Mouse (Mus musculus) stomach, postnatal 0 days (tissue): ENCODE measurements at regions not wholly inside any gene's neighbourhood (a gene's known extent, or its start where the extent isn't known, plus 50 kb on each side); places are given as distances from the start of the nearest gene placed in this dataset.
A peak's percentile ranks its signal among the peaks of the same experiment; 100 is the strongest.

Experiments
- ATAC-seq: fragments of 200-750 bp; cut with Nextera tagmentation; 2 replicates; pipeline ENCODE4 v1.8.0; 2017; ENCODE audit not compliant: low FRiP score, low TSS enrichment
- DNase-seq: peaks from one replicate; pipeline ENCODE4 v3.0.0-alpha.2; 2016; ENCODE audit warnings: low spot score
- H3K27ac ChIP-seq: fragments of 300-500 bp; sonication (generic); replicated peaks from 2 replicates; pipeline ENCODE4 v1.5.1; 2014; ENCODE audit warnings: mild to moderate bottlenecking, control low read depth
- H3K27me3 ChIP-seq: fragments of 300-500 bp; sonication (generic); 2 replicates; pipeline ENCODE4 v1.6.1; 2014; ENCODE audit warnings: low read length; ENCODE audit not compliant: control insufficient read depth, insufficient read depth
- H3K36me3 ChIP-seq: fragments of 300-500 bp; sonication (generic); 2 replicates; pipeline ENCODE4 v1.6.1; 2014; ENCODE audit warnings: low read length, mixed read lengths; ENCODE audit not compliant: control insufficient read depth, insufficient read depth
- H3K4me1 ChIP-seq: fragments of 300-500 bp; sonication (generic); replicated peaks from 2 replicates; pipeline ENCODE4 v1.6.1; 2014; ENCODE audit warnings: antibody characterized with exemption; ENCODE audit not compliant: control insufficient read depth, insufficient read depth
- H3K4me2 ChIP-seq: fragments of 300-500 bp; sonication (generic); replicated peaks from 2 replicates; pipeline ENCODE4 v1.6.1; 2014; ENCODE audit warnings: low read depth, mild to moderate bottlenecking, control low read depth, moderate library complexity
- H3K4me3 ChIP-seq: fragments of 300-500 bp; sonication (generic); 2 replicates; pipeline ENCODE4 v1.5.1; 2014; ENCODE audit warnings: low read depth, low read length, control low read depth
- H3K9ac ChIP-seq: fragments of 300-500 bp; sonication (generic); 2 replicates; pipeline ENCODE4 v1.6.1; 2014; ENCODE audit warnings: mild to moderate bottlenecking, low read length, control low read depth, mixed read lengths
- H3K9me3 ChIP-seq: fragments of 300-500 bp; sonication (generic); 2 replicates; pipeline ENCODE4 v1.6.1; 2016; ENCODE audit warnings: low read length; ENCODE audit not compliant: control insufficient read depth
- CTCF ChIP-seq: IDR thresholded peaks from 2 replicates; pipeline ENCODE4 v1.5.1; 2016; ENCODE audit warnings: antibody characterized with exemption, low read depth, mild to moderate bottlenecking, moderate library complexity
- EP300 ChIP-seq: optimal IDR thresholded peaks from 2 replicates; pipeline ENCODE3; 2016; ENCODE audit warnings: antibody characterized with exemption
- WGBS: fragments of 180-500 bp; shearing (Covaris S2); extraction: QIAGEN DNeasy Blood & Tissue Kit; methylation state at CpG from one replicate; pipeline ENCODE4 v1.1.7; 2014; 5-methylcytosine and 5-hydroxymethylcytosine counted together

- WGBS = 58% methylated on average over 4 of the region's 4 CpGs
- no peak overlapping the region for H3K4me2 ChIP-seq
- no peaks in the 10 kb centered on the region for H3K4me1 ChIP-seq
- H3K4me3 ChIP-seq = no peak overlapping the region
- ATAC-seq (no peak), DNase-seq (no peak)
- no peak overlapping the region for H3K9ac ChIP-seq
- H3K27ac ChIP-seq = no peak overlapping the region
- H3K9me3 ChIP-seq = no peaks in the 10 kb centered on the region
- no peaks in the 10 kb centered on the region for H3K27me3 ChIP-seq
- no peak for TF ChIP-seq EP300
- no peak for TF ChIP-seq CTCF
- H3K36me3 ChIP-seq = no peaks in the 10 kb centered on the region
Measured at GRCm38 (mm10) chr8:89246342-89246741, 202.4 kb upstream of the Sall1 start.

DNA sequence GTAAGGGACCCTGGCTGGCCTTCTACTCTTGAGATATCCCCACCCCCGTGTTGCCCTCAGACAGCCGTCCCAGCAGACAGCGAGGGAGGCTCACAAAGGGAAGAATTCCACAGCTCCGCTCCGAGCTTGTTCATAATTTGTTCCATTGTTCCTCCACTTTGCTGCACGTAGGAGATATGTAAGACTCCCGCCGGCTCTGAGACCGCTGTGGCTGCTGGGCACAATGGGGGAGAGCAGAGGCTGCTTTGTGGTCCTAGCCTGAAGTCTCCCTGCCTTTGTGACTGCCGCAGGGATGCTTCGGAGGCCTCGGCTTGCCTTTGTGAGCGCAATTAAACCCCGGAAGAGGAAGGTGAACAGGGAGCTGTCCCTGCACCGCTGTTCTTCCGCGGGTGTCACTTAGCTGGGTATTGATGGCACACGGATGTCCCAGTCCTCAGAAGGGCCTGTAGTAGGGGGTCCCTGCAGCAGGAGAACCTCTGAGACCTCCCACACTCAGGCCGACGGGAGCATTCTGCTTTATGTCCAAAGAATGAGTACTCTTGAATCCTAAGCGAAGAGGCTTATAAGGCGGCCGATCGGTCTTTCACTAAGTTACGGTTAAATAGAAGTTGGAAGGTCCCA is 201.3 kb upstream of the Sall1 start:
- H3K36me3 ChIP-seq = no peaks in the 10 kb centered on the region
- DNase-seq = no peak
- no peak overlapping the region for H3K9ac ChIP-seq
- 0 out of 2 replicates have a peak overlapping the region, but pooled peaks have one; percentile 23 for H3K4me2 ChIP-seq
- no peak overlapping the region for H3K4me3 ChIP-seq
- H3K9me3 ChIP-seq = no peaks in the 10 kb centered on the region
- no peaks in the 10 kb centered on the region for H3K27me3 ChIP-seq
- TF ChIP-seq EP300 (no peak), CTCF (no peak)
- WGBS = 32% methylated on average over 25 of the region's 25 CpGs
- H3K4me1 ChIP-seq = no peaks in the 10 kb centered on the region
- H3K27ac ChIP-seq = no peak overlapping the region
- ATAC-seq = no peak

GRCm38 (mm10) chr8:89241686-89242085 is 197.7 kb upstream of the Sall1 start:
- Histone ChIP-seq H3K9me3 (no peaks in the 10 kb centered on the region), H3K36me3 (no peaks in the 10 kb centered on the region), H3K4me3 (no peak overlapping the region), H3K4me1 (no peaks in the 10 kb centered on the region), H3K27ac (no peak overlapping the region), H3K27me3 (no peaks in the 10 kb centered on the region), H3K9ac (no peak overlapping the region), H3K4me2 (no peak overlapping the region)
- 31% methylated on average over 5 of the region's 5 CpGs for WGBS
- DNase-seq (no peak), ATAC-seq (no peak)
- no peak for TF ChIP-seq CTCF
- no peak for TF ChIP-seq EP300

DNA sequence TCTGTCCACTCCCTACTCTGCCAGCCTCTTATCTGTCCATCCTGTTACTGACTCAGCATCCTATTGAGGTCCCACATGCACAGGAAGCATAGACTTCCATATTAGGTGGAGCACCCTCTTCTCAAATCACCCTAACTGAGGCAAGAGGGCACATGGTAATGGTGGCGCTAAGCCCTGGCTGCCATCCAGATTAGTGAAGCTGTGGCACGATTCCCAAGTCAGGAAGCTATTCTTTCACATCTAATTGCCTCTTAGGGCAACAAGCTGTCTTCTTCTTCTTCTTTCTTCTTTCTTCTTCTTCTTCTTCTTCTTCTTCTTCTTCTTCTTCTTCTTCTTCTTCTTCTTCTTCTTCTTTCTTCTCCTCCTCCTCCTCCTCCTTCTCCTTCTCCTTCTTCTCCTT is 195.7 kb upstream of the Sall1 start:
- Histone ChIP-seq H3K4me1 (no peaks in the 10 kb centered on the region), H3K4me2 (no peak overlapping the region), H3K36me3 (no peaks in the 10 kb centered on the region), H3K9me3 (no peaks in the 10 kb centered on the region), H3K4me3 (no peak overlapping the region), H3K9ac (no peak overlapping the region), H3K27me3 (no peaks in the 10 kb centered on the region), H3K27ac (no peak overlapping the region)
- DNase-seq = no peak
- 66% methylated on average over 2 of the region's 2 CpGs for WGBS
- ATAC-seq = no peak
- TF ChIP-seq CTCF = no peak
- TF ChIP-seq EP300 = no peak

DNA sequence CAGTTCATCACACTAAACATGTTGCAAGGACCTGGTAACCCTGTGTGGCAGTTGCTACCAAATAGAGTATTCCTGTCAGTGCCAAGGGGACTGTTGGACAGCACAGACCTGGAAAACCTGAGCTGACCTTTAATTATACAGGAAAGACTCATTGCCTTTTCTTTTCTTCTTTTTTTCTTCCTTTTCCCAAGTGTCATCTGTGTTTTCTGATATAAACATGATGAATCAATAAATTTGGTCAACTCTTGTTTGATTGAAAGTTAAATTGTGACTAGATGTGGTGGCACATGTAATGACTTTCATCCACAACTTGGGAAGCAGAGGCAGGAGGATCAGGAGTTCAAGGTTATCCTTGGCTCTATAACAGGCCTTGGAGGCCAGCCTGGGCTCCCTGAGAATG is 190.1 kb upstream of the Sall1 start:
- TF ChIP-seq EP300 (no peak), CTCF (no peak)
- H3K4me2 ChIP-seq = no peak overlapping the region
- no peak for DNase-seq
- no peaks in the 10 kb centered on the region for H3K36me3 ChIP-seq
- ATAC-seq = no peak
- no peak overlapping the region for H3K9ac ChIP-seq
- no peaks in the 10 kb centered on the region for H3K4me1 ChIP-seq
- no peak overlapping the region for H3K27ac ChIP-seq
- H3K27me3 ChIP-seq = no peaks in the 10 kb centered on the region
- H3K9me3 ChIP-seq = no peaks in the 10 kb centered on the region
- H3K4me3 ChIP-seq = no peak overlapping the region

DNA sequence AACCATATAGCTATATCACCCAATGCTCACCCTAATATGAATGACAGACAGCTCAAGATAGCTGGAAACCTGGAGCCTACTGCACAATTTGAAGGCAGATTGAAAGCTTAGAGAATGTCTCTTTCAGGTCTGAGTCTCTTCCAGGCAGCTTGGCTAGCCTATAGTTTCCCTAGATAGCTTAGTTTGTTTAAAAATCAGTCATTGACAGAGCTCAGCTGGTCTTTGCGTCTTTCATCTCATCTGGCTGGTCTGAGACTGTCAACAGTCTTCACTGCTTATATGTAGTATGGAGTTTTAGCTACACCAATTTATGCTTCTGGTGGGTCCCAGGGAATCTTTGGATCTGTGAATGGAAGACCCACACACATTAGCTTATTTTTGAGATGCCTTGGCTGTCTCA is 188.4 kb upstream of the Sall1 start:
- no peak for ATAC-seq
- H3K36me3 ChIP-seq = no peaks in the 10 kb centered on the region
- H3K9ac ChIP-seq = no peak overlapping the region
- H3K9me3 ChIP-seq = no peaks in the 10 kb centered on the region
- 26% methylated on average over 1 of the region's 1 CpGs for WGBS
- H3K4me2 ChIP-seq = no peak overlapping the region
- no peak overlapping the region for H3K4me3 ChIP-seq
- H3K4me1 ChIP-seq = no peaks in the 10 kb centered on the region
- no peak for TF ChIP-seq EP300
- no peak for TF ChIP-seq CTCF
- H3K27me3 ChIP-seq = no peaks in the 10 kb centered on the region
- H3K27ac ChIP-seq = no peak overlapping the region
- DNase-seq = no peak
